Mouse (Mus musculus) embryonic facial prominence, embryonic 10.5 days (tissue): ENCODE measurements at regions not wholly inside any gene's neighbourhood (a gene's known extent, or its start where the extent isn't known, plus 50 kb on each side); places are given as distances from the start of the nearest gene placed in this dataset.
"Not testable (repeated sequence)": the region's sequence is repeated elsewhere in the genome, so short reads cannot be mapped to it uniquely, and the experiment has no call there.

Experiments used
- DNase-seq: peaks from one replicate; pipeline ENCODE4 v3.0.0-alpha.2; 2017; ENCODE audit warnings: low spot score
- H3K27ac ChIP-seq: fragments of 300-500 bp; sonication (generic); replicated peaks from 2 replicates; pipeline ENCODE4 v1.5.1; 2016; ENCODE audit warnings: mild to moderate bottlenecking
- H3K27me3 ChIP-seq: fragments of 300-500 bp; sonication (generic); replicated peaks from 2 replicates; pipeline ENCODE4 v1.6.1; 2016; ENCODE audit warnings: low read depth, mild to moderate bottlenecking; ENCODE audit not compliant: poor library complexity, severe bottlenecking
- H3K36me3 ChIP-seq: fragments of 300-500 bp; sonication (generic); replicated peaks from 2 replicates; pipeline ENCODE4 v1.6.1; 2016; ENCODE audit warnings: mild to moderate bottlenecking, moderate library complexity
- H3K4me1 ChIP-seq: fragments of 300-500 bp; sonication (generic); 2 replicates; pipeline ENCODE4 v1.6.1; 2016
- H3K4me3 ChIP-seq: fragments of 300-500 bp; sonication (generic); 2 replicates; pipeline ENCODE4 v1.5.1; 2016; ENCODE audit warnings: mild to moderate bottlenecking, moderate library complexity
- H3K9me3 ChIP-seq: fragments of 300-500 bp; sonication (generic); 2 replicates; pipeline ENCODE4 v1.6.1; 2016; ENCODE audit warnings: mild to moderate bottlenecking
- WGBS: fragments of 180-500 bp; shearing (Covaris S2); methylation state at CpG from one replicate; pipeline ENCODE4 v1.1.7; 2016; 5-methylcytosine and 5-hydroxymethylcytosine counted together

GRCm38 (mm10) chr3:6871752-6872151, 251.5 kb upstream of the 1700008P02Rik start:
- Histone ChIP-seq H3K27ac (no peak overlapping the region), H3K4me1 (peaks cover 3% of the 10 kb centered on the region; the same call in 1 of the 2 replicates), H3K36me3 (no peaks in the 10 kb centered on the region), H3K9me3 (no peaks in the 10 kb centered on the region), H3K27me3 (no peaks in the 10 kb centered on the region), H3K4me3 (no peak overlapping the region)
- WGBS: 65% methylated on average over 2 of the region's 2 CpGs
- DNase-seq: no peak

- Histone ChIP-seq H3K4me3 (no peak overlapping the region), H3K4me1 (no peaks in the 10 kb centered on the region), H3K36me3 (no peaks in the 10 kb centered on the region), H3K9me3 (0 out of 2 replicates have a peak, but pooled peaks cover 3% of the 10 kb centered on the region), H3K27ac (no peak overlapping the region), H3K27me3 (no peaks in the 10 kb centered on the region)
- no peak for DNase-seq
These were observed 245.9 kb upstream of the 1700008P02Rik start for GRCm38 (mm10) chr3:6866148-6866483.

DNA sequence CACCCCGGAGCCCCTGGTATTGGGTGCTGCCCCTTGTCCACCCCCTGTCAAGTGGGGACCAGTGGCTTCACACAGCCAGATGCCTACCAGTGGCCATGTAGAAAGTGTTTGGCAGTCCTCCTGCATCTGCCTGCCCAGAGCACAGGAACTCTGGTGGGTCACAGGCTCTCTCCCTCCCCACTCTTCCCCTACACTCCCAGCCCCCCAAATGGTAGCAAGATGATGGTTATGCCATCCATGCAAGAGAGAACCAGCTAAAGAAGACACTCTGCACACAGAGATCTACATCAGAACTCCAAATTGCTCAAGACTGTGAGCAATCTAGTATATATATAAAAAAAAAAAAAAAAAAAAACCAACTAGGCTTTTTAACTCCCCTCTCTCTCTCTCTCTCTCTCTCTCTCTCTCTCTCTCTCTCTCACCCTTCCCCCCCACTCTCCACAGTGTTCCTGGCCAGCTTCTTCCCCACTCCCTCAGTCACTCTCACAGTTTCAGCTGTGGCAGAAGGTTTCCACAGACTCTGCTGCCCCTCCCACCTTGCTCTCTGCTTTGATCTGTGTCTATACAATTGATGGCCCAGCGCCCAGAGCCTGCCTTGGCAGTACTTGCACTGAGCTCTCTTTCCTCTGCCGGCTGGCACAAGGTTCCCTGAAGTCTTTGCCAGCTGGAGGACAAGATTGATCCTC, 245.4 kb upstream of the 1700008P02Rik start:
- H3K27ac ChIP-seq: no peak overlapping the region
- DNase-seq: no peak
- H3K9me3 ChIP-seq: 0 out of 2 replicates have a peak, but pooled peaks cover 3% of the 10 kb centered on the region
- no peak overlapping the region for H3K4me3 ChIP-seq
- no peaks in the 10 kb centered on the region for H3K36me3 ChIP-seq
- no peaks in the 10 kb centered on the region for H3K4me1 ChIP-seq
- no peaks in the 10 kb centered on the region for H3K27me3 ChIP-seq
- WGBS: 78% methylated on average over 3 of the region's 3 CpGs

- no peaks in the 10 kb centered on the region for H3K9me3 ChIP-seq
- H3K4me3 ChIP-seq: no peak overlapping the region
- H3K36me3 ChIP-seq: no peaks in the 10 kb centered on the region
- WGBS: 87% methylated on average over 2 of the region's 2 CpGs
- DNase-seq: no peak
- no peaks in the 10 kb centered on the region for H3K27me3 ChIP-seq
- no peak overlapping the region for H3K27ac ChIP-seq
- H3K4me1 ChIP-seq: no peaks in the 10 kb centered on the region
These were observed 239.6 kb upstream of the 1700008P02Rik start for GRCm38 (mm10) chr3:6859866-6860180.

DNA sequence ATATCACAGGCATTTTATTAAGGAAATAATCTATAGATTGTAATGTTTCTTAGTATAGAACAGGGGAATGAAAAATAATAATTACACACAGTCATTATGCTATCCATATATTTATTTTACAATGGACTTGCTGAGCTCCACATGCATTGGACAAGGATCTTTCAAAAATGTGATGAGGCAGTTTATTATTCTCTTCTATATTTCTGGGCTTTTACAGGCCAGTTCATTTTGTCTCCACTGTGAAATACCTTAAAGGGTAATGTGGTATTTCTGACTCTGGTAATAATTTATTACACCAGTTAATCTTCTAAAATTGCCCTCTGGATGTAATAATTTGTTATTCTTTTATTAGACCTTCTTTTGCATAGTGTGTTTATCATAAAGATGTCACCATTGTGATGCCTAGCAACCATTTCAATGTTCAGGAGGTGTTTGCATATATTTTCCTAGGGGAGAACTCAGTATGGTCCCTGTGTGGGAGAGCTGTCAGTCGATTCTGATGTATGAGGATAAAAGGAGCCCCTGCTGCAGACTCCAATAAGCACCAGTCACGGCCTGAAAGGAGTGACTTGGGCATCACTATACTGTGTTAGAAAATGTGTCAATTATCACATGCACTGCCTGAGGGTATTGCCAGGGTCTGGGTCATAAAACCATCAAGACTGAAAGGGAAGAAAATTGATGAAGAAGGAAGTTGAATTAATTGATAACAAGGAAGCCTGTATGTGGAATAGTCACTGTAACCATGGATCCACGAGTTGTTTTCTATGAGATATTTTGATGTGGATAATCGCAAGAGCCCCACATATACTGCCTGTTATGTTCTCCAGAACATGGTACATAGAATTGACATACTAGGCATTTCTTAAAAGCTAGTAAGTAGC, 239.0 kb upstream of the 1700008P02Rik start:
- no peaks in the 10 kb centered on the region for H3K9me3 ChIP-seq
- WGBS: 69% methylated on average over 4 of the region's 4 CpGs
- DNase-seq: no peak
- H3K4me3 ChIP-seq: no peak overlapping the region
- no peaks in the 10 kb centered on the region for H3K36me3 ChIP-seq
- no peaks in the 10 kb centered on the region for H3K27me3 ChIP-seq
- no peaks in the 10 kb centered on the region for H3K4me1 ChIP-seq
- H3K27ac ChIP-seq: no peak overlapping the region

DNA sequence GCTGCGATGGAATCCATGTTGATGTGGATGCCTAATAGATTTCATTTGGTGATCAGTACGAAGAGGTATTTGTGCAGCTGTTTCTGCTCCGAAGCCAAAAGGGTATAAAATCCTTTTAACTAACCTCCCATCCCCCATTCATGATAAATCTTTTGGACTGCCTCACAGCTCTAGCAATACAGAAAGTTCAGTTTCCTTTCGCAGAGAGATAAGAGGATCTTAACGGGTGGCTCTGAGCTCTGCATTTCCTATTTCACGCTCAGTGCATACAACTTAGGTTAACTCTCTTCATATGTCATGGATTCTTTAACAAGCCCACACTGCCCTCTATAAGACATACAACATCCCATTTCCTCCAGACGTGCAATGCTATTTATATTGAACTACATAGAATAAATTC, 199.1 kb upstream of the 1700008P02Rik start:
- Histone ChIP-seq H3K4me1 (no peaks in the 10 kb centered on the region), H3K27me3 (no peaks in the 10 kb centered on the region), H3K4me3 (no peak overlapping the region), H3K9me3 (no peaks in the 10 kb centered on the region), H3K36me3 (no peaks in the 10 kb centered on the region), H3K27ac (no peak overlapping the region)
- WGBS: 71% methylated on average over 7 of the region's 7 CpGs
- no peak for DNase-seq

- H3K36me3 ChIP-seq: no peaks in the 10 kb centered on the region
- 20% methylated on average over 2 of the region's 2 CpGs for whole genome bisulfite sequencing
- DNase-seq: peak; percentile 23
- no peak overlapping the region for H3K4me3 ChIP-seq
- peak overlapping the region; percentile 66 for H3K27ac ChIP-seq
- no peaks in the 10 kb centered on the region for H3K9me3 ChIP-seq
- peaks cover 27% of the 10 kb centered on the region for H3K4me1 ChIP-seq
- H3K27me3 ChIP-seq: no peaks in the 10 kb centered on the region
These were observed 192.1 kb upstream of the 1700008P02Rik start for GRCm38 (mm10) chr3:6812346-6812745.

DNA sequence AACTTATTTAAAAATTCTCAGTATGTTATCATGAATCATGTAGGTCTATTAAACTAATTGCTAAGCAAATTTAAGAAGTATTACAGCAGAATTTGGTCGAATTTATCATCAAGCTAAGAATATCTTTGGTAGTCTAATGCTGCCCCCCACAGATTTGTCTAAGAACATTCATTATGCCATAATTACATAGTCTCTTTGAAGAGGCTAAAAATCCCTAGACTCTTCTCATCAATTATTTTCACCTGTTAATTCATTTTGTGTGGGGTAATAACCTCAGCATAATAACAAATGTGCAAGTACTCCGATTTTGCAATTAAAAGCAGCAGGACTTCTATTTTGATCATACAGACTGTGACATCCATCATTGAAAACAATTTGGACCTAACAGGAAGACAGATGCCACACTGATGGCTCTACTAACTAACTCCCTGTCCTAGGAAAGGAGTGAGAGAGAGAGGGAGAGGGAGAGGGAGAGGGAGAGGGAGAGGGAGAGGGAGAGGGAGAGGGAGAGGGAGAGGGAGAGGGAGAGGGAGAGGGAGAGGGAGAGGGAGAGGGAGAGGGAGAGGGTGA, 189.2 kb upstream of the 1700008P02Rik start:
- no peaks in the 10 kb centered on the region for H3K27me3 ChIP-seq

DNA sequence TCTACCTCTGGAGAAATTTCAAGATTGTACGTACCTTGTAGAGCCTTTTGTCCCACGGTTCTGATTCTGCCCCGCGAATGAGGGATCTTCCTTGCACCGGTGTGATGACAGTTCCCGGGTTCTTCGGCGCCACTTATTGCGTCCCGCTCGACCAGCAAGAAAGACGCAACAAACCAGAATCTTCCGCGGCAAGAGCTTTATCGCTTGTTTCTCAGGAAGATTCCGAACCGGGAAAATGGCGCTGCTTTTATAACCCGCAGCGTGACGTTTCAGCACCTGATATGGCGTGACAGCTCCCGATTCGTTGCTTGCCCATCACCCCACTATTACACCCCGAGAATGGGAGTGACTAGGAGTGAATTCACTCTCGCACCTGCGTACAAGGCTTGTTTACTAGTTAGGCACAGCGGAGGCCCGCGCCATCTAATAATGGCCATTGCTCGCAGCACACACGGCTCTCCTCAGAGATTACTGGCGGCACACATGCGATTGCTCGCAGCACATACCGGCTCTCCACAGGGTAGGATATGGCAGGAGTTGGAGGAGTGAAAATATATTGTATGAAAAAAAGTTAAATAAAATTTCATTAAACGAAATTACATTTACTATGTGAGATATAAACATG, 180.0 kb upstream of the 1700008P02Rik start:
- H3K36me3 ChIP-seq, H3K27ac ChIP-seq, H3K9me3 ChIP-seq, H3K4me1 ChIP-seq, DNase-seq, H3K27me3 ChIP-seq, H3K4me3 ChIP-seq: not testable (repeated sequence)
- 95% methylated on average over 37 of the region's 37 CpGs for WGBS

More for the DNA sequence above, 189.2 kb upstream of the 1700008P02Rik start:
- Histone ChIP-seq H3K27ac (no peak overlapping the region), H3K36me3 (no peaks in the 10 kb centered on the region), H3K4me3 (no peak overlapping the region), H3K9me3 (no peaks in the 10 kb centered on the region), H3K4me1 (peaks cover 27% of the 10 kb centered on the region)
- DNase-seq: no peak
- WGBS: 62% methylated on average over 2 of the region's 2 CpGs

GRCm38 (mm10) chr3:6768506-6768905, 148.3 kb upstream of the 1700008P02Rik start:
- Histone ChIP-seq H3K27me3 (no peaks in the 10 kb centered on the region), H3K9me3 (no peaks in the 10 kb centered on the region), H3K36me3 (no peaks in the 10 kb centered on the region), H3K4me3 (no peak overlapping the region), H3K27ac (no peak overlapping the region), H3K4me1 (no peaks in the 10 kb centered on the region)
- no peak for DNase-seq
- WGBS: 84% methylated on average over 2 of the region's 2 CpGs

- H3K27me3 ChIP-seq, H3K4me3 ChIP-seq, H3K4me1 ChIP-seq, H3K27ac ChIP-seq, H3K9me3 ChIP-seq, DNase-seq, H3K36me3 ChIP-seq: not testable (repeated sequence)
These were observed 147.8 kb upstream of the 1700008P02Rik start for GRCm38 (mm10) chr3:6768085-6768484.

DNA sequence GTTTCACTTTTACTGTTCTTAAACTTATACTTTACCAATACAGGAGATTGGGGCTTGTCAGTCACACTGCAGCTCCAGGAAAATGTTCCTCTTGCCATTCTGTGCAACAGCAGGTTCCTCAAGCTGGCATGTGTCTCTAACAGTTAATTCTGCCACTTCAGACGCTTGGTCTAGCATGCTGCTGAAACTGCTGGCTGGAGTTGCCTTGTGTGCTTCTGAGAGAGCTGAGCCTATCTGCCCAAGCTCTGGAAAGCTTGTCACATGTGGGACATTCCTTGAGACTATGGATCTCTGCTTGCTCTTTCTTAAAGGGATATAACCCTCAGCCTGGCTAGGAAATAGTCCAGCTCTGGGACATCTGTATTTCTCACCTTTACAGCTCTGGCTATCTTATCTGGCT, 138.9 kb upstream of the 1700008P02Rik start:
- H3K4me3 ChIP-seq: no peak overlapping the region
- WGBS: 75% methylated on average over 1 of the region's 1 CpGs
- no peak overlapping the region for H3K27ac ChIP-seq
- no peaks in the 10 kb centered on the region for H3K36me3 ChIP-seq
- no peaks in the 10 kb centered on the region for H3K27me3 ChIP-seq
- no peak for DNase-seq
- H3K9me3 ChIP-seq: no peaks in the 10 kb centered on the region
- H3K4me1 ChIP-seq: no peaks in the 10 kb centered on the region

GRCm38 (mm10) chr3:6757562-6757961, 137.3 kb upstream of the 1700008P02Rik start:
- Histone ChIP-seq H3K27me3 (no peaks in the 10 kb centered on the region), H3K9me3 (no peaks in the 10 kb centered on the region), H3K27ac (no peak overlapping the region), H3K4me1 (no peaks in the 10 kb centered on the region), H3K36me3 (no peaks in the 10 kb centered on the region), H3K4me3 (no peak overlapping the region)
- no peak for DNase-seq
